Mouse (Mus musculus) G1E (cell line): ENCODE measurements around the gene Il18bp. TPM values are rescaled to one million over a fixed set of nuclear protein-coding genes. Genes with fewer than 3 reads are reported as not detected.

ENCODE experiments used
- ATAC-seq: 2 replicates; pipeline ENCODE4 v1.8.0; 2016; ENCODE audit warnings: mild to moderate bottlenecking; ENCODE audit not compliant: insufficient number of reproducible peaks, poor library complexity, low FRiP score, severe bottlenecking; ENCODE audit errors: extremely low read depth
- DNase-seq: peaks from one replicate; pipeline ENCODE4 v3.0.0; 2012; ENCODE audit warnings: low spot score
- H3K27me3 ChIP-seq: 2 replicates; pipeline ENCODE4 v1.6.1; 2012; ENCODE audit warnings: mild to moderate bottlenecking, low read length, inconsistent platforms; ENCODE audit not compliant: insufficient read depth
- H3K36me3 ChIP-seq: replicated peaks from 2 replicates; pipeline ENCODE3; 2012; ENCODE audit warnings: mild to moderate bottlenecking, inconsistent platforms
- H3K4me1 ChIP-seq: 2 replicates; pipeline ENCODE4 v1.6.1; 2012; ENCODE audit warnings: low read depth, low read length, inconsistent platforms, mixed read lengths; ENCODE audit not compliant: insufficient read depth
- H3K4me3 ChIP-seq: 2 replicates; pipeline ENCODE4 v1.5.1; 2012; ENCODE audit warnings: low read depth, mild to moderate bottlenecking, inconsistent platforms, low read length, moderate library complexity, mixed read lengths
- H3K9me3 ChIP-seq: replicated peaks from 2 replicates; pipeline ENCODE4 v1.6.1; 2012; ENCODE audit warnings: inconsistent platforms
- CTCF ChIP-seq: IDR thresholded peaks from 2 replicates; pipeline ENCODE4 v1.5.1; 2012; ENCODE audit warnings: low read depth, low read length, inconsistent platforms, mixed read lengths
- GATA1 ChIP-seq: IDR thresholded peaks from 2 replicates; pipeline ENCODE4 v1.6.1; 2012; ENCODE audit warnings: borderline replicate concordance, low read length, inconsistent platforms, mixed read lengths
- GATA2 ChIP-seq: IDR thresholded peaks from 2 replicates; pipeline ENCODE4 v1.6.1; 2012; ENCODE audit warnings: low read depth, low read length, inconsistent platforms, borderline replicate concordance
- POLR2AphosphoS5 ChIP-seq: IDR thresholded peaks from 2 replicates; pipeline ENCODE4 v1.6.1; 2012; ENCODE audit warnings: low read depth, low read length, inconsistent platforms; ENCODE audit not compliant: insufficient replicate concordance
- TAL1 ChIP-seq: conservative IDR thresholded peaks from 2 replicates; pipeline ENCODE4 v1.6.1; 2012; ENCODE audit warnings: low read depth, low read length, inconsistent platforms, mixed read lengths
- polyA plus RNA-seq: library from polyadenylated mRNA; stranded (reverse); fragments of >175 nt; gene quantifications from 2 replicates; pipeline ENCODE4 v1.2.3, GENCODE M21; 2012
- total RNA-seq, 2 experiments: library from RNA; stranded (forward) in 1 of 2; stranded (reverse) in 1 of 2; fragments of 200-1000 nt in 1 of 2; fragments of >200 nt in 1 of 2; fragmentation: Nextera tagmentation in 1 of 2; gene quantifications; 2 replicates each; pipeline ENCODE4 v1.2.3; 2014 to 2017

Gene Il18bp
- total and polyA plus RNA-seq, 3 experiments: 1.8 to 4.2 (median 2.7) TPM

GRCm38 (mm10) chr7:101967256-101967655 is 51.2 kb downstream of the Il18bp start:
- Histone ChIP-seq H3K4me3 (no peak overlapping the region), H3K27me3 (no peaks in the 10 kb centered on the region), H3K4me1 (peaks cover 52% of the 10 kb centered on the region), H3K9me3 (no peaks in the 10 kb centered on the region), H3K36me3 (peaks cover 3% of the 10 kb centered on the region)
- ATAC-seq: no peak
- TF ChIP-seq TAL1 (no peak), CTCF (no peak), POLR2AphosphoS5 (no peak), GATA1 (no peak), GATA2 (no peak)
- DNase-seq: no peak

GRCm38 (mm10) chr7:101965606-101966005 is 52.9 kb downstream of the Il18bp start:
- H3K9me3 ChIP-seq: no peaks in the 10 kb centered on the region
- H3K4me1 ChIP-seq: peaks cover 38% of the 10 kb centered on the region
- DNase-seq: no peak
- peak; percentile 58 for ATAC-seq
- peaks cover 3% of the 10 kb centered on the region for H3K36me3 ChIP-seq
- H3K27me3 ChIP-seq: no peaks in the 10 kb centered on the region
- H3K4me3 ChIP-seq: no peak overlapping the region
- TF ChIP-seq GATA2 (no peak), GATA1 (no peak), TAL1 (no peak), CTCF (no peak), POLR2AphosphoS5 (no peak)

Other genes with a start within 250 kb of the Il18bp start
- not detected in 2 replicates for gene Phox2a, start 200.4 kb downstream of the Il18bp start, total RNA-seq (2014; fragmentation: Nextera tagmentation)
- gene Phox2a, start 200.4 kb downstream of the Il18bp start, total RNA-seq (2017): 0.27 TPM in 1 of 2 replicates, not detected in the other
- not detected in 2 replicates for gene Phox2a, start 200.4 kb downstream of the Il18bp start, polyA plus RNA-seq
- gene Inppl1, start 180.5 kb downstream of the Il18bp start, total RNA-seq (2014; fragmentation: Nextera tagmentation): 31.6 and 55.6 TPM in 2 replicates
- 41.0 and 43.2 TPM in 2 replicates for gene Inppl1, start 180.5 kb downstream of the Il18bp start, total RNA-seq (2017)
- 54.1 and 62.2 TPM in 2 replicates for gene Inppl1, start 180.5 kb downstream of the Il18bp start, polyA plus RNA-seq
- not detected in 2 replicates for gene Folr2, start 161.5 kb downstream of the Il18bp start, total RNA-seq (2014; fragmentation: Nextera tagmentation)
- not detected in 2 replicates for gene Folr2, start 161.5 kb downstream of the Il18bp start, total RNA-seq (2017)
- not detected in 2 replicates for gene Folr2, start 161.5 kb downstream of the Il18bp start, polyA plus RNA-seq
- gene Anapc15, start 155.0 kb downstream of the Il18bp start, total RNA-seq (2014; fragmentation: Nextera tagmentation): 55.6 and 63.3 TPM in 2 replicates
- gene Anapc15, start 155.0 kb downstream of the Il18bp start, total RNA-seq (2017): 113 and 128 TPM in 2 replicates
- 20.2 and 20.5 TPM in 2 replicates for gene Anapc15, start 155.0 kb downstream of the Il18bp start, polyA plus RNA-seq
- not detected in 2 replicates for gene Folr1, start 147.9 kb downstream of the Il18bp start, total RNA-seq (2014; fragmentation: Nextera tagmentation)
- 0.22 and 0.64 TPM in 2 replicates for gene Folr1, start 147.9 kb downstream of the Il18bp start, total RNA-seq (2017)
- not detected in 2 replicates for gene Folr1, start 147.9 kb downstream of the Il18bp start, polyA plus RNA-seq
- gene Lamtor1, start 112.8 kb downstream of the Il18bp start, total RNA-seq (2014; fragmentation: Nextera tagmentation): 96.2 and 96.5 TPM in 2 replicates
- 145 and 146 TPM in 2 replicates for gene Lamtor1, start 112.8 kb downstream of the Il18bp start, total RNA-seq (2017)
- gene Lamtor1, start 112.8 kb downstream of the Il18bp start, polyA plus RNA-seq: 136 and 153 TPM in 2 replicates
- gene Tomt, start 112.3 kb downstream of the Il18bp start, total RNA-seq (2014; fragmentation: Nextera tagmentation): not detected in 2 replicates
- 0.22 and 0.23 TPM in 2 replicates for gene Tomt, start 112.3 kb downstream of the Il18bp start, total RNA-seq (2017)
- gene Tomt, start 112.3 kb downstream of the Il18bp start, polyA plus RNA-seq: 0.01 TPM in 1 of 2 replicates, not detected in the other
- 12.4 and 17.7 TPM in 2 replicates for gene Lrrc51, start 84.8 kb downstream of the Il18bp start, total RNA-seq (2014; fragmentation: Nextera tagmentation)
- 2.9 and 4.1 TPM in 2 replicates for gene Lrrc51, start 84.8 kb downstream of the Il18bp start, total RNA-seq (2017)
- gene Lrrc51, start 84.8 kb downstream of the Il18bp start, polyA plus RNA-seq: 0.53 and 0.65 TPM in 2 replicates
- gene Numa1, start 84.6 kb downstream of the Il18bp start, total RNA-seq (2014; fragmentation: Nextera tagmentation): 134 and 189 TPM in 2 replicates
- gene Numa1, start 84.6 kb downstream of the Il18bp start, total RNA-seq (2017): 120 and 125 TPM in 2 replicates
- gene Numa1, start 84.6 kb downstream of the Il18bp start, polyA plus RNA-seq: 106 and 112 TPM in 2 replicates
- gene Rnf121, start 46.8 kb upstream of the Il18bp start, total RNA-seq (2014; fragmentation: Nextera tagmentation): 8.6 and 11.8 TPM in 2 replicates
- 10.9 and 11.4 TPM in 2 replicates for gene Rnf121, start 46.8 kb upstream of the Il18bp start, total RNA-seq (2017)
- 1.7 and 2.7 TPM in 2 replicates for gene Rnf121, start 46.8 kb upstream of the Il18bp start, polyA plus RNA-seq
- 29.5 and 45.5 TPM in 2 replicates for gene Xndc1, start 46.8 kb upstream of the Il18bp start, total RNA-seq (2014; fragmentation: Nextera tagmentation)
- gene Xndc1, start 46.8 kb upstream of the Il18bp start, total RNA-seq (2017): 35.4 and 39.4 TPM in 2 replicates
- 25.0 and 29.7 TPM in 2 replicates for gene Xndc1, start 46.8 kb upstream of the Il18bp start, polyA plus RNA-seq
- gene Xntrpc, start 47.0 kb upstream of the Il18bp start, total RNA-seq (2014; fragmentation: Nextera tagmentation): 0.39 and 1.4 TPM in 2 replicates
- gene Xntrpc, start 47.0 kb upstream of the Il18bp start, total RNA-seq (2017): 0.44 and 0.46 TPM in 2 replicates
- 0.21 and 0.31 TPM in 2 replicates for gene Xntrpc, start 47.0 kb upstream of the Il18bp start, polyA plus RNA-seq
- 0.45 TPM in 1 of 2 replicates, not detected in the other for gene Trpc2, start 64.4 kb upstream of the Il18bp start, total RNA-seq (2014; fragmentation: Nextera tagmentation)
- not detected in 2 replicates for gene Trpc2, start 64.4 kb upstream of the Il18bp start, total RNA-seq (2017)
- not detected in 2 replicates for gene Trpc2, start 64.4 kb upstream of the Il18bp start, polyA plus RNA-seq
- not detected in 2 replicates for gene Art1, start 83.1 kb upstream of the Il18bp start, total RNA-seq (2014; fragmentation: Nextera tagmentation)
- 0.22 TPM in 1 of 2 replicates, not detected in the other for gene Art1, start 83.1 kb upstream of the Il18bp start, total RNA-seq (2017)
- gene Art1, start 83.1 kb upstream of the Il18bp start, polyA plus RNA-seq: not detected in 2 replicates
- not detected in 2 replicates for gene Art5, start 90.8 kb upstream of the Il18bp start, total RNA-seq (2014; fragmentation: Nextera tagmentation)
- 0.16 TPM in 1 of 2 replicates, not detected in the other for gene Art5, start 90.8 kb upstream of the Il18bp start, total RNA-seq (2017)
- gene Art5, start 90.8 kb upstream of the Il18bp start, polyA plus RNA-seq: not detected in 2 replicates
- gene Chrna10, start 98.1 kb upstream of the Il18bp start, total RNA-seq (2014; fragmentation: Nextera tagmentation): not detected in 2 replicates
- gene Chrna10, start 98.1 kb upstream of the Il18bp start, total RNA-seq (2017): 0.11 TPM in 1 of 2 replicates, not detected in the other
- not detected in 2 replicates for gene Chrna10, start 98.1 kb upstream of the Il18bp start, polyA plus RNA-seq
- 172 and 179 TPM in 2 replicates for gene Nup98, start 191.5 kb upstream of the Il18bp start, total RNA-seq (2014; fragmentation: Nextera tagmentation)
- 54.4 and 60.5 TPM in 2 replicates for gene Nup98, start 191.5 kb upstream of the Il18bp start, total RNA-seq (2017)
- 8.4 and 11.3 TPM in 2 replicates for gene Nup98, start 191.5 kb upstream of the Il18bp start, polyA plus RNA-seq
- 60.1 and 61.9 TPM in 2 replicates for gene Pgap2, start 191.5 kb upstream of the Il18bp start, total RNA-seq (2014; fragmentation: Nextera tagmentation)
- gene Pgap2, start 191.5 kb upstream of the Il18bp start, total RNA-seq (2017): 24.1 and 27.8 TPM in 2 replicates
- gene Pgap2, start 191.5 kb upstream of the Il18bp start, polyA plus RNA-seq: 18.0 and 19.1 TPM in 2 replicates
- 240 and 241 TPM in 2 replicates for gene Rhog, start 237.4 kb upstream of the Il18bp start, total RNA-seq (2014; fragmentation: Nextera tagmentation)
- 50.4 and 68.5 TPM in 2 replicates for gene Rhog, start 237.4 kb upstream of the Il18bp start, total RNA-seq (2017)
- 121 and 212 TPM in 2 replicates for gene Rhog, start 237.4 kb upstream of the Il18bp start, polyA plus RNA-seq
- 25.8 and 27.3 TPM in 2 replicates for gene Stim1, start 249.1 kb upstream of the Il18bp start, total RNA-seq (2014; fragmentation: Nextera tagmentation)
- gene Stim1, start 249.1 kb upstream of the Il18bp start, total RNA-seq (2017): 24.2 and 25.1 TPM in 2 replicates
- gene Stim1, start 249.1 kb upstream of the Il18bp start, polyA plus RNA-seq: 20.2 and 35.8 TPM in 2 replicates